Mouse (Mus musculus) stomach, postnatal 0 days (tissue): ENCODE measurements at regions not wholly inside any gene's neighbourhood (a gene's known extent, or its start where the extent isn't known, plus 50 kb on each side); places are given as distances from the start of the nearest gene placed in this dataset.

ENCODE experiments used
- CTCF ChIP-seq: IDR thresholded peaks from 2 replicates; pipeline ENCODE4 v1.5.1; 2016; ENCODE audit warnings: antibody characterized with exemption, low read depth, mild to moderate bottlenecking, moderate library complexity
- EP300 ChIP-seq: optimal IDR thresholded peaks from 2 replicates; pipeline ENCODE3; 2016; ENCODE audit warnings: antibody characterized with exemption

DNA sequence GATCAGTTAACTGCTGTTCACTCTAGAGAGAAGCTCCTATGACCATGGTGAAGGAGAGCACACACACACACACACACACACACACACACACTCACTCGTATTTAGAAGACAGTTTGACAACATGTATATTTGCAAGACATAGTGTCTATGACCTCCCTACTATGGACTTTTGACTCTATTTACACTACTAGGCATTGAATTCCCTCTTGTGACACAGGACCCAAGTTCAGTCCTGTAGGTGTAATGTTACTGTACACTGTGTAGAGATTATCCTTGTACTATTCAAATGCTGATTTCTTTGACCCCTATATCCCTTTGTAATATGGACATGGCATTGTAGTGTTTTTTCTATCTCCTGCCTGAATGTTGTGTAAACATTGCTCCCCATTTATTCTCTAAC is 76.2 kb upstream of the Adcy1 start:
- no peak for TF ChIP-seq CTCF
- no peak for TF ChIP-seq EP300
